Mouse (Mus musculus): ENCODE data around the gene Exd2.

The Exd2 gene

DNA sequence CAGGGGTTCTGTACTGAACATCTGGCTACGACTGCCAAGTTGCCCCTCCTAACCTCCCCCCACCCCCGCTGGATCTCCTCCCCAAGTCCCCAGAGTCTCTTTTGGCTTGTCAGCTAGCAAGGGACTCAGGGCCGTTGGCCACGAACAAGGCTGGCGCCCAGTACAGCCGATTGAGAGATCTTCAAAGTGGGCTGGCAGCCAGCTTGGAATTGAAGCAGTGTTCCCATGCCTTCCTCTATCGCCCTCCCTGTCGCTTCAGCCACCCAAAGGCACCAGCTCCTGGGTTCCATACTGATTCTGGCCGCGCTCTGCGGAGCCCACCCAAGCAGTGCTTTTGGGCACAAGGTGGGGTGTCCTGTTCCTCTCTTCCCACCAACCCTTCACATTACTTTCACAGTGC, 86.8 kb downstream of the Exd2 start:
- DNase-seq (ENCODE audit: low read depth, low spot score), result no peak

All from A20 (cell line).